Mouse (Mus musculus) lung, embryonic 15.5 days (tissue): ENCODE data around the gene Zfp423. TPM values are rescaled to one million over a fixed set of nuclear protein-coding genes. Genes with fewer than 3 reads are reported as not detected.
A peak's percentile ranks its signal among the peaks of the same experiment; 100 is the strongest.

ENCODE experiments used
- ATAC-seq: fragments of 200-750 bp; cut with Nextera tagmentation; 2 replicates; pipeline ENCODE4 v1.8.0; 2017; ENCODE audit warnings: moderate number of reproducible peaks, borderline replicate concordance; ENCODE audit not compliant: low FRiP score, low TSS enrichment; ENCODE audit errors: extremely low read depth
- H3K27ac ChIP-seq: fragments of 300-500 bp; sonication (generic); 2 replicates; pipeline ENCODE4 v1.5.1; 2015; ENCODE audit warnings: moderate library complexity, mild to moderate bottlenecking, inconsistent platforms
- H3K27me3 ChIP-seq: fragments of 300-500 bp; sonication (generic); 2 replicates; pipeline ENCODE4 v1.6.1; 2015; ENCODE audit warnings: inconsistent platforms
- H3K36me3 ChIP-seq: fragments of 300-500 bp; sonication (generic); 2 replicates; pipeline ENCODE4 v1.6.1; 2015; ENCODE audit warnings: inconsistent platforms
- H3K4me1 ChIP-seq: fragments of 300-500 bp; sonication (generic); 2 replicates; pipeline ENCODE4 v1.6.1; 2015; ENCODE audit warnings: inconsistent platforms
- H3K4me2 ChIP-seq: fragments of 300-500 bp; sonication (generic); 2 replicates; pipeline ENCODE4 v1.6.1; 2015; ENCODE audit warnings: inconsistent platforms, mild to moderate bottlenecking, moderate library complexity
- H3K4me3 ChIP-seq: fragments of 300-500 bp; sonication (generic); 2 replicates; pipeline ENCODE4 v1.5.1; 2015; ENCODE audit warnings: mild to moderate bottlenecking, inconsistent platforms
- H3K9ac ChIP-seq: fragments of 300-500 bp; sonication (generic); 2 replicates; pipeline ENCODE4 v1.6.1; 2015; ENCODE audit warnings: inconsistent platforms
- H3K9me3 ChIP-seq: fragments of 300-500 bp; sonication (generic); 2 replicates; pipeline ENCODE4 v1.6.1; 2016; ENCODE audit warnings: inconsistent platforms
- WGBS: fragments of 180-500 bp; shearing (Covaris S2); methylation state at CpG from one replicate; pipeline ENCODE4 v1.1.7; 2015; 5-methylcytosine and 5-hydroxymethylcytosine counted together
- polyA plus RNA-seq: library from polyadenylated mRNA; unstranded; fragments of >200 nt; fragmentation: Nextera tagmentation; extraction: Ambion mirVana; gene quantifications from 2 replicates; pipeline ENCODE4 v1.2.1, GENCODE M21; 2015

Zfp423 gene
- polyA plus RNA-seq, 1 experiment from 2014 or later: 7.3 TPM

- Histone ChIP-seq H3K9ac (no peak overlapping the region), H3K4me3 (no peak overlapping the region), H3K27ac (no peak overlapping the region), H3K9me3 (no peaks in the 10 kb centered on the region), H3K4me1 (peaks cover 27% of the 10 kb centered on the region), H3K4me2 (no peak overlapping the region), H3K36me3 (no peaks in the 10 kb centered on the region), H3K27me3 (no peaks in the 10 kb centered on the region)
- 60% methylated on average over 10 of the region's 10 CpGs for WGBS
- peak; percentile 12; the same call in 1 of the 2 replicates for ATAC-seq
These were observed 272.3 kb downstream of the Zfp423 start for GRCm38 (mm10) chr8:87686986-87687698.

- ATAC-seq: no peak
- Histone ChIP-seq H3K27me3 (no peaks in the 10 kb centered on the region), H3K4me2 (no peak overlapping the region), H3K4me1 (peaks cover 24% of the 10 kb centered on the region), H3K27ac (no peak overlapping the region), H3K4me3 (no peak overlapping the region), H3K36me3 (no peaks in the 10 kb centered on the region), H3K9ac (no peak overlapping the region), H3K9me3 (no peaks in the 10 kb centered on the region)
- WGBS: 67% methylated on average over 3 of the region's 3 CpGs
These were observed 273.4 kb downstream of the Zfp423 start for GRCm38 (mm10) chr8:87686026-87686425.

GRCm38 (mm10) chr8:87685392-87685791 is 274.0 kb downstream of the Zfp423 start:
- Histone ChIP-seq H3K27me3 (no peaks in the 10 kb centered on the region), H3K36me3 (no peaks in the 10 kb centered on the region), H3K4me1 (peaks cover 17% of the 10 kb centered on the region), H3K9ac (no peak overlapping the region), H3K27ac (no peak overlapping the region), H3K9me3 (no peaks in the 10 kb centered on the region), H3K4me3 (no peak overlapping the region), H3K4me2 (no peak overlapping the region)
- ATAC-seq: no peak
- WGBS: 67% methylated on average over 8 of the region's 8 CpGs

- H3K9ac ChIP-seq: no peak overlapping the region
- ATAC-seq: no peak
- no peaks in the 10 kb centered on the region for H3K9me3 ChIP-seq
- 82% methylated on average over 3 of the region's 3 CpGs for WGBS
- no peaks in the 10 kb centered on the region for H3K36me3 ChIP-seq
- H3K27me3 ChIP-seq: no peaks in the 10 kb centered on the region
- H3K4me3 ChIP-seq: no peak overlapping the region
- no peak overlapping the region for H3K4me2 ChIP-seq
- H3K4me1 ChIP-seq: peaks cover under 1% of the 10 kb centered on the region; the same call in 1 of the 2 replicates
- H3K27ac ChIP-seq: no peak overlapping the region
These were observed 277.3 kb downstream of the Zfp423 start for GRCm38 (mm10) chr8:87682066-87682465.

GRCm38 (mm10) chr8:87680034-87680433 is 279.4 kb downstream of the Zfp423 start:
- Histone ChIP-seq H3K27me3 (no peaks in the 10 kb centered on the region), H3K4me1 (no peaks in the 10 kb centered on the region), H3K4me2 (no peak overlapping the region), H3K36me3 (no peaks in the 10 kb centered on the region), H3K9ac (no peak overlapping the region), H3K9me3 (no peaks in the 10 kb centered on the region), H3K27ac (no peak overlapping the region), H3K4me3 (no peak overlapping the region)
- no peak for ATAC-seq
- 66% methylated on average over 3 of the region's 3 CpGs for WGBS

GRCm38 (mm10) chr8:87679431-87680003 is 279.9 kb downstream of the Zfp423 start:
- Histone ChIP-seq H3K4me2 (no peak overlapping the region), H3K4me1 (no peaks in the 10 kb centered on the region), H3K4me3 (no peak overlapping the region), H3K36me3 (no peaks in the 10 kb centered on the region), H3K27me3 (no peaks in the 10 kb centered on the region), H3K27ac (no peak overlapping the region), H3K9ac (no peak overlapping the region), H3K9me3 (no peaks in the 10 kb centered on the region)
- 83% methylated on average over 11 of the region's 11 CpGs for WGBS
- no peak for ATAC-seq

GRCm38 (mm10) chr8:87675411-87675810 is 284.0 kb downstream of the Zfp423 start:
- 88% methylated on average over 9 of the region's 9 CpGs for WGBS
- no peak for ATAC-seq
- no peaks in the 10 kb centered on the region for H3K36me3 ChIP-seq

GRCm38 (mm10) chr8:87674157-87674556 is 285.2 kb downstream of the Zfp423 start:
- WGBS: 58% methylated on average over 7 of the region's 7 CpGs
- Histone ChIP-seq H3K27me3 (no peaks in the 10 kb centered on the region), H3K4me1 (no peaks in the 10 kb centered on the region), H3K27ac (no peak overlapping the region), H3K4me2 (no peak overlapping the region), H3K36me3 (no peaks in the 10 kb centered on the region), H3K9ac (no peak overlapping the region), H3K4me3 (no peak overlapping the region), H3K9me3 (no peaks in the 10 kb centered on the region)
- no peak for ATAC-seq

More at GRCm38 (mm10) chr8:87675411-87675810, 284.0 kb downstream of the Zfp423 start:
- Histone ChIP-seq H3K9me3 (no peaks in the 10 kb centered on the region), H3K27ac (no peak overlapping the region), H3K4me2 (no peak overlapping the region), H3K4me1 (no peaks in the 10 kb centered on the region), H3K4me3 (no peak overlapping the region), H3K9ac (no peak overlapping the region), H3K27me3 (no peaks in the 10 kb centered on the region)

- no peak for ATAC-seq
- 77% methylated on average over 2 of the region's 2 CpGs for WGBS
These were observed 287.2 kb downstream of the Zfp423 start for GRCm38 (mm10) chr8:87672214-87672613.

GRCm38 (mm10) chr8:87671209-87671970 is 288.0 kb downstream of the Zfp423 start:
- Histone ChIP-seq H3K27me3 (no peaks in the 10 kb centered on the region), H3K36me3 (no peaks in the 10 kb centered on the region), H3K4me1 (no peaks in the 10 kb centered on the region), H3K9me3 (no peaks in the 10 kb centered on the region), H3K4me3 (no peak overlapping the region), H3K4me2 (no peak overlapping the region), H3K9ac (no peak overlapping the region), H3K27ac (no peak overlapping the region)
- 79% methylated on average over 13 of the region's 13 CpGs for WGBS
- ATAC-seq: no peak

More at GRCm38 (mm10) chr8:87672214-87672613, 287.2 kb downstream of the Zfp423 start:
- no peak overlapping the region for H3K27ac ChIP-seq
- no peak overlapping the region for H3K9ac ChIP-seq
- no peaks in the 10 kb centered on the region for H3K4me1 ChIP-seq
- no peaks in the 10 kb centered on the region for H3K9me3 ChIP-seq
- H3K4me2 ChIP-seq: no peak overlapping the region
- no peaks in the 10 kb centered on the region for H3K27me3 ChIP-seq
- no peaks in the 10 kb centered on the region for H3K36me3 ChIP-seq
- no peak overlapping the region for H3K4me3 ChIP-seq

GRCm38 (mm10) chr8:87670232-87670631 is 289.2 kb downstream of the Zfp423 start:
- Histone ChIP-seq H3K27me3 (no peaks in the 10 kb centered on the region), H3K9me3 (no peaks in the 10 kb centered on the region), H3K4me2 (no peak overlapping the region), H3K9ac (no peak overlapping the region), H3K36me3 (no peaks in the 10 kb centered on the region), H3K4me1 (no peaks in the 10 kb centered on the region), H3K4me3 (no peak overlapping the region), H3K27ac (no peak overlapping the region)
- WGBS: 87% methylated on average over 3 of the region's 3 CpGs
- no peak for ATAC-seq

GRCm38 (mm10) chr8:87668736-87669135 is 290.7 kb downstream of the Zfp423 start:
- 77% methylated on average over 2 of the region's 2 CpGs for WGBS
- Histone ChIP-seq H3K9me3 (no peaks in the 10 kb centered on the region), H3K36me3 (no peaks in the 10 kb centered on the region), H3K27me3 (no peaks in the 10 kb centered on the region), H3K4me1 (0 out of 2 replicates have a peak, but pooled peaks cover under 1% of the 10 kb centered on the region), H3K4me3 (no peak overlapping the region), H3K27ac (no peak overlapping the region), H3K4me2 (no peak overlapping the region), H3K9ac (no peak overlapping the region)
- ATAC-seq: no peak
